Mouse (Mus musculus) CH12.LX (cell line): ENCODE data around the gene Gipc2. TPM values are rescaled to one million over a fixed set of nuclear protein-coding genes. Genes with fewer than 3 reads are reported as not detected.
A peak's percentile ranks its signal among the peaks of the same experiment; 100 is the strongest.

Experiments used
- DNase-seq: peaks from one replicate; pipeline ENCODE4 v3.0.0-alpha.2; 2013; ENCODE audit errors: extremely low read depth
- H3K27ac ChIP-seq: 2 replicates; pipeline ENCODE4 v1.5.1; 2012; ENCODE audit warnings: low read depth, mild to moderate bottlenecking, control low read depth, moderate library complexity; ENCODE audit not compliant: insufficient read depth
- H3K27me3 ChIP-seq: replicated peaks from 2 replicates; pipeline ENCODE3; 2012; ENCODE audit warnings: inconsistent platforms
- H3K36me3 ChIP-seq, 2 experiments: replicated peaks in 1 of 2; 2 replicates each; pipeline versions ENCODE3 to v1.6.1; 2012; ENCODE audit warnings: inconsistent platforms in 1 of 2, low read length in 1 of 2, mild to moderate bottlenecking in 1 of 2, mixed read lengths in 1 of 2, moderate library complexity in 1 of 2; ENCODE audit not compliant: control insufficient read depth in 1 of 2, insufficient read depth in 1 of 2
- H3K4me1 ChIP-seq, 2 experiments: 2 replicates each; pipeline ENCODE4 v1.6.1; 2012; ENCODE audit warnings: inconsistent platforms in 1 of 2, moderate library complexity in 1 of 2; ENCODE audit not compliant: insufficient read depth in 2 of 2, control insufficient read depth in 1 of 2
- H3K4me2 ChIP-seq: 2 replicates; pipeline ENCODE4 v1.6.1; 2012; ENCODE audit warnings: low read depth, mild to moderate bottlenecking, control low read depth; ENCODE audit not compliant: poor library complexity, insufficient read depth, severe bottlenecking
- H3K4me3 ChIP-seq, 3 experiments: fragments of 150-350 bp in 1 of 3; sonication (generic) in 1 of 3; replicated peaks in 1 of 3; 2 replicates each; pipeline versions ENCODE3 to v1.5.1; 2011 to 2012; ENCODE audit warnings: low read depth in 2 of 3, low read length in 2 of 3, mild to moderate bottlenecking in 2 of 3, moderate library complexity in 2 of 3, control low read depth in 1 of 3, improper control_type of control experiment in 1 of 3, inconsistent platforms in 1 of 3, mixed read lengths in 1 of 3; ENCODE audit not compliant: poor library complexity in 1 of 3
- H3K79me2 ChIP-seq: replicated peaks from 2 replicates; pipeline ENCODE4 v1.6.1; 2012; ENCODE audit warnings: mild to moderate bottlenecking, moderate library complexity; ENCODE audit not compliant: control insufficient read depth, poor library complexity, insufficient read depth, severe bottlenecking; ENCODE audit errors: extremely low read depth
- H3K9ac ChIP-seq: 2 replicates; pipeline ENCODE4 v1.6.1; 2012; ENCODE audit warnings: low read depth, mild to moderate bottlenecking, control low read depth, moderate library complexity; ENCODE audit not compliant: insufficient read depth
- H3K9me3 ChIP-seq: replicated peaks from 2 replicates; pipeline ENCODE3; 2012; ENCODE audit warnings: low read length, inconsistent platforms, mixed read lengths
- BHLHE40 ChIP-seq: IDR thresholded peaks from 2 replicates; pipeline ENCODE4 v1.6.1; 2011; ENCODE audit warnings: mild to moderate bottlenecking, low read depth, low read length, improper control_type of control experiment
- CHD1 ChIP-seq: IDR thresholded peaks from 2 replicates; pipeline ENCODE4 v1.6.1; 2012; ENCODE audit warnings: low read depth, low read length, improper control_type of control experiment, inconsistent platforms
- CHD2 ChIP-seq: IDR thresholded peaks from 2 replicates; pipeline ENCODE4 v1.6.1; 2011; ENCODE audit warnings: low read length, improper control_type of control experiment
- CTCF ChIP-seq, 2 experiments: IDR thresholded peaks in 1 of 2; conservative IDR thresholded peaks in 1 of 2; 2 replicates each; pipeline ENCODE4 v1.5.1; 2011 to 2012; ENCODE audit warnings: low read depth in 2 of 2, low read length in 2 of 2, improper control_type of control experiment in 1 of 2, inconsistent platforms in 1 of 2, mild to moderate bottlenecking in 1 of 2, moderate library complexity in 1 of 2
- E2F4 ChIP-seq: IDR thresholded peaks from 2 replicates; pipeline ENCODE4 v1.6.1; 2011; ENCODE audit warnings: low read depth, low read length, improper control_type of control experiment; ENCODE audit not compliant: insufficient replicate concordance
- ELF1 ChIP-seq: IDR thresholded peaks from 2 replicates; pipeline ENCODE4 v1.6.1; 2014; ENCODE audit warnings: low read depth, mild to moderate bottlenecking, inconsistent platforms, low read length, improper control_type of control experiment
- EP300 ChIP-seq: IDR thresholded peaks from 2 replicates; pipeline ENCODE4 v1.6.1; 2011; ENCODE audit warnings: low read length, improper control_type of control experiment
- ETS1 ChIP-seq: conservative IDR thresholded peaks from 2 replicates; pipeline ENCODE4 v1.6.1; 2012; ENCODE audit warnings: low read depth, mild to moderate bottlenecking, inconsistent platforms, low read length, improper control_type of control experiment, moderate library complexity
- GABPA ChIP-seq: IDR thresholded peaks from 2 replicates; pipeline ENCODE4 v1.6.1; 2012; ENCODE audit warnings: low read depth, low read length, improper control_type of control experiment, inconsistent platforms; ENCODE audit not compliant: insufficient replicate concordance
- IRF4 ChIP-seq: IDR thresholded peaks from 2 replicates; pipeline ENCODE4 v1.6.1; 2014; ENCODE audit warnings: low read depth, mild to moderate bottlenecking, inconsistent platforms, low read length, improper control_type of control experiment
- JUND ChIP-seq: conservative IDR thresholded peaks from 2 replicates; pipeline ENCODE4 v1.6.1; 2011; ENCODE audit warnings: low read depth, low read length, improper control_type of control experiment
- KAT2A ChIP-seq: IDR thresholded peaks from 2 replicates; pipeline ENCODE4 v1.6.1; 2012; ENCODE audit warnings: low read length, improper control_type of control experiment, inconsistent platforms; ENCODE audit not compliant: insufficient replicate concordance
- MYC ChIP-seq: IDR thresholded peaks from 2 replicates; pipeline ENCODE4 v1.6.1; 2011; ENCODE audit warnings: low read depth, mild to moderate bottlenecking, improper control_type of control experiment, low read length
- NELFE ChIP-seq: IDR thresholded peaks from 2 replicates; pipeline ENCODE4 v1.6.1; 2011; ENCODE audit warnings: low read depth, low read length, improper control_type of control experiment
- NRF1 ChIP-seq: IDR thresholded peaks from 2 replicates; pipeline ENCODE4 v1.6.1; 2014; ENCODE audit warnings: low read depth, mild to moderate bottlenecking, inconsistent platforms, low read length, improper control_type of control experiment, moderate library complexity
- PAX5 ChIP-seq: IDR thresholded peaks from 2 replicates; pipeline ENCODE4 v1.6.1; 2012; ENCODE audit warnings: low read length, inconsistent platforms, mixed read lengths
- POLR2A ChIP-seq: IDR thresholded peaks from 2 replicates; pipeline ENCODE4 v1.6.1; 2011; ENCODE audit warnings: low read depth, mild to moderate bottlenecking, improper control_type of control experiment, low read length
- RCOR1 ChIP-seq: conservative IDR thresholded peaks from 2 replicates; pipeline ENCODE4 v1.6.1; 2012; ENCODE audit warnings: low read depth, mild to moderate bottlenecking, inconsistent platforms, low read length, improper control_type of control experiment
- SIN3A ChIP-seq: IDR thresholded peaks from 2 replicates; pipeline ENCODE4 v1.6.1; 2012; ENCODE audit warnings: low read length, improper control_type of control experiment, inconsistent platforms
- SMC3 ChIP-seq: IDR thresholded peaks from 2 replicates; pipeline ENCODE4 v1.6.1; 2011; ENCODE audit warnings: low read depth, low read length, improper control_type of control experiment
- TBP ChIP-seq: conservative IDR thresholded peaks from 2 replicates; pipeline ENCODE4 v1.6.1; 2011; ENCODE audit warnings: low read depth, low read length, improper control_type of control experiment
- TCF12 ChIP-seq: IDR thresholded peaks from 2 replicates; pipeline ENCODE4 v1.6.1; 2014; ENCODE audit warnings: low read depth, mild to moderate bottlenecking, inconsistent platforms, low read length, improper control_type of control experiment
- UBTF ChIP-seq: IDR thresholded peaks from 2 replicates; pipeline ENCODE4 v1.6.1; 2012; ENCODE audit warnings: low read depth, mild to moderate bottlenecking, inconsistent platforms, low read length, improper control_type of control experiment, moderate library complexity
- USF2 ChIP-seq: conservative IDR thresholded peaks from 2 replicates; pipeline ENCODE4 v1.6.1; 2011; ENCODE audit warnings: low read depth, low read length, improper control_type of control experiment
- ZC3H11A ChIP-seq: IDR thresholded peaks from 2 replicates; pipeline ENCODE4 v1.6.1; 2012; ENCODE audit warnings: low read depth, mild to moderate bottlenecking, inconsistent platforms, low read length, improper control_type of control experiment
- ZKSCAN1 ChIP-seq: IDR thresholded peaks from 2 replicates; pipeline ENCODE4 v1.6.1; 2012; ENCODE audit warnings: low read depth, inconsistent platforms, low read length, improper control_type of control experiment, borderline replicate concordance
- ZMIZ1 ChIP-seq: IDR thresholded peaks from 2 replicates; pipeline ENCODE4 v1.6.1; 2012; ENCODE audit warnings: low read depth, mild to moderate bottlenecking, inconsistent platforms, low read length, improper control_type of control experiment
- ZNF384 ChIP-seq: IDR thresholded peaks from 2 replicates; pipeline ENCODE4 v1.6.1; 2012; ENCODE audit warnings: low read depth, low read length, improper control_type of control experiment, inconsistent platforms
- dilution Hi-C: fragments of 300-500 bp; cut with MboI; formaldehyde crosslinking; loops from 2 replicates; pipeline ENCODE4 v1.14.3; 2020; ENCODE audit warnings: low sequenced_read_pairs; ENCODE audit not compliant: extremely low pct_unique_long_range_greater_than_20kb, extremely low pct_ligation_motif_present
- in situ Hi-C: fragments of 300-500 bp; cut with MboI; formaldehyde crosslinking; loops from 3 replicates; pipeline ENCODE4 v1.14.3; 2019; ENCODE audit warnings: low sequenced_read_pairs, low pct_ligation_motif_present, low pct_unique_long_range_greater_than_20kb, mixed read lengths
- polyA plus RNA-seq: library from polyadenylated mRNA; unstranded; fragments of >175 nt; gene quantifications from 2 replicates; pipeline ENCODE4 v1.2.1, GENCODE M21; 2012; ENCODE audit warnings: low read depth; ENCODE audit not compliant: insufficient read length
- total RNA-seq, 2 experiments: library from RNA; depleted of rRNA; stranded (reverse); fragments of 300-350 nt in 1 of 2; fragments of >200 nt in 1 of 2; gene quantifications; 2 replicates each; pipeline ENCODE4 v1.2.3; 2012 to 2014

The Gipc2 gene
- total and polyA plus RNA-seq, 3 experiments, result 0.24 to 1.2 (median 0.38) TPM

- peaks cover 5 to 6% of the 10 kb centered on the region in 2 experiments; a peak in 3 of 4 replicates for H3K4me1 ChIP-seq
Measured at GRCm38 (mm10) chr3:152128631-152129030, 37.4 kb downstream of the Gipc2 start.

GRCm38 (mm10) chr3:152127144-152127543 is 38.9 kb downstream of the Gipc2 start:
- Histone ChIP-seq H3K79me2 (no peaks in the 10 kb centered on the region), H3K4me3 (no peak overlapping the region), H3K36me3 (no peaks in the 10 kb centered on the region), H3K4me1 (peaks cover 17 to 19% of the 10 kb centered on the region in 2 experiments), H3K9me3 (peaks cover 6% of the 10 kb centered on the region), H3K27ac (no peak overlapping the region), H3K4me2 (no peak overlapping the region), H3K9ac (no peak overlapping the region), H3K27me3 (no peaks in the 10 kb centered on the region)
- no peak for TF ChIP-seq KAT2A
- peak; percentile 72 for TF ChIP-seq ETS1
- 0 out of 2 replicates have a peak, but pooled peaks have one; percentile 21 for TF ChIP-seq SIN3A
- TF ChIP-seq CHD2, result no peak
- no peak for TF ChIP-seq RCOR1
- TF ChIP-seq ZMIZ1, result no peak
- no peak for TF ChIP-seq PAX5
- TF ChIP-seq CHD1, result no peak
- TF ChIP-seq UBTF, result no peak
- TF ChIP-seq CTCF (conservative IDR thresholded peaks at IDR 0.05 in 1 of 2, IDR thresholded peaks at IDR 0.05 in 1 of 2; ENCODE audit: low read depth in 2 of 2, low read length in 2 of 2), result no peak
- peak; percentile 45; the same call in 1 of the 2 replicates for TF ChIP-seq EP300
- no peak for TF ChIP-seq E2F4
- no peak for TF ChIP-seq JUND
- TF ChIP-seq GABPA, result no peak
- 0 out of 2 replicates have a peak, but pooled peaks have one; percentile 10 for TF ChIP-seq IRF4
- no peak for TF ChIP-seq NELFE
- TF ChIP-seq BHLHE40, result no peak
- TF ChIP-seq MYC, result no peak
- TF ChIP-seq TCF12, result peak; percentile 38; the same call in 1 of the 2 replicates
- no peak for TF ChIP-seq ZNF384
- TF ChIP-seq USF2, result no peak
- DNase-seq, result no peak
- dilution Hi-C loops (no loop called here), in situ Hi-C loops (no loop called here)

More at GRCm38 (mm10) chr3:152128631-152129030, 37.4 kb downstream of the Gipc2 start:
- no peaks in the 10 kb centered on the region for H3K36me3 ChIP-seq
- H3K4me2 ChIP-seq, result no peak overlapping the region
- no peak overlapping the region for H3K9ac ChIP-seq
- no peak for TF ChIP-seq ETS1
- no peak for TF ChIP-seq ZC3H11A
- no peak for TF ChIP-seq TCF12
- TF ChIP-seq TBP, result no peak
- no peak for TF ChIP-seq GABPA
- no peak for TF ChIP-seq EP300
- TF ChIP-seq NRF1, result no peak
- TF ChIP-seq SMC3, result no peak
- TF ChIP-seq UBTF, result no peak
- no peak for TF ChIP-seq POLR2A
- TF ChIP-seq USF2, result no peak
- no peak for TF ChIP-seq CHD2
- TF ChIP-seq CTCF (conservative IDR thresholded peaks at IDR 0.05 in 1 of 2, IDR thresholded peaks at IDR 0.05 in 1 of 2; ENCODE audit: low read depth in 2 of 2, low read length in 2 of 2), result no peak
- TF ChIP-seq ZKSCAN1, result no peak
- no peak for TF ChIP-seq JUND
- TF ChIP-seq ELF1, result no peak
- TF ChIP-seq, all 38 proteins: peak for 0
- peaks cover 6% of the 10 kb centered on the region for H3K9me3 ChIP-seq
- no peaks in the 10 kb centered on the region for H3K79me2 ChIP-seq
- no peaks in the 10 kb centered on the region for H3K27me3 ChIP-seq
- H3K4me3 ChIP-seq, result no peak overlapping the region
- H3K27ac ChIP-seq, result no peak overlapping the region
- dilution Hi-C loops, result no loop called here
- DNase-seq, result no peak
- in situ Hi-C loops, result no loop called here
